Mouse (Mus musculus): ENCODE results near the gene Plch2.

DNA sequence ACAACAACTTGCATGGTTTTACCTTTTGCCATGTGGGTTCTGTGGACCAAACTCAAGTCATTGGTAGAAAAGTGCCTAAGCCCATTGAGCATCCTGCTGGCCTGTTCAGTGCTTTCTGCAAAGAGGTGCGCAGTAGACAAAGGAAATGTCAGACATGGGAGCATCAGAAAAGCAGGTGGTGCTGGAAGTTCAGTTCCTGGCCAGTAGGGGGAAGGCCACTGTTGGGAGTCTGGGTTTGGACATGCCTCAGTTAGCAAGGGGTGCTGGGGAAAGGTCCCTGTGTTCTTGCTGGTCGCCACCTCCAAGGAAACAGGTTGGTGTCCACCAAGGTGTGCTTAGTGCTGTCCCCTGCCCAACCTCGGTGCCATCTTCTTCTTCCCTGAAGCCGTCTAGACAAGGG, 76.5 kb downstream of the Plch2 start:
- TF ChIP-seq CTCF (IDR thresholded peaks at IDR 0.05; ENCODE audit: low read depth), result peak; percentile 69
- no peak for TF ChIP-seq EP300 (optimal IDR thresholded peaks at IDR 0.05)

Data from stomach, postnatal 0 days (tissue).